Mouse (Mus musculus) embryonic facial prominence, embryonic 10.5 days (tissue): ENCODE data around the gene Golm1. TPM values are rescaled to one million over a fixed set of nuclear protein-coding genes. Genes with fewer than 3 reads are reported as not detected.

ENCODE experiments used
- DNase-seq: peaks from one replicate; pipeline ENCODE4 v3.0.0-alpha.2; 2017; ENCODE audit warnings: low spot score
- H3K27ac ChIP-seq: fragments of 300-500 bp; sonication (generic); replicated peaks from 2 replicates; pipeline ENCODE4 v1.5.1; 2016; ENCODE audit warnings: mild to moderate bottlenecking
- H3K27me3 ChIP-seq: fragments of 300-500 bp; sonication (generic); replicated peaks from 2 replicates; pipeline ENCODE4 v1.6.1; 2016; ENCODE audit warnings: low read depth, mild to moderate bottlenecking; ENCODE audit not compliant: poor library complexity, severe bottlenecking
- H3K36me3 ChIP-seq: fragments of 300-500 bp; sonication (generic); replicated peaks from 2 replicates; pipeline ENCODE4 v1.6.1; 2016; ENCODE audit warnings: mild to moderate bottlenecking, moderate library complexity
- H3K4me1 ChIP-seq: fragments of 300-500 bp; sonication (generic); 2 replicates; pipeline ENCODE4 v1.6.1; 2016
- H3K4me3 ChIP-seq: fragments of 300-500 bp; sonication (generic); 2 replicates; pipeline ENCODE4 v1.5.1; 2016; ENCODE audit warnings: mild to moderate bottlenecking, moderate library complexity
- H3K9me3 ChIP-seq: fragments of 300-500 bp; sonication (generic); 2 replicates; pipeline ENCODE4 v1.6.1; 2016; ENCODE audit warnings: mild to moderate bottlenecking
- WGBS: fragments of 180-500 bp; shearing (Covaris S2); methylation state at CpG from one replicate; pipeline ENCODE4 v1.1.7; 2016; 5-methylcytosine and 5-hydroxymethylcytosine counted together
- polyA plus RNA-seq: library from polyadenylated mRNA; unstranded; fragments of >200 nt; fragmentation: Nextera tagmentation; extraction: Ambion mirVana; gene quantifications from 2 replicates; pipeline ENCODE4 v1.2.1, GENCODE M21; 2016

The Golm1 gene
- polyA plus RNA-seq, 1 experiment from 2014 or later, result 99.3 TPM

DNA sequence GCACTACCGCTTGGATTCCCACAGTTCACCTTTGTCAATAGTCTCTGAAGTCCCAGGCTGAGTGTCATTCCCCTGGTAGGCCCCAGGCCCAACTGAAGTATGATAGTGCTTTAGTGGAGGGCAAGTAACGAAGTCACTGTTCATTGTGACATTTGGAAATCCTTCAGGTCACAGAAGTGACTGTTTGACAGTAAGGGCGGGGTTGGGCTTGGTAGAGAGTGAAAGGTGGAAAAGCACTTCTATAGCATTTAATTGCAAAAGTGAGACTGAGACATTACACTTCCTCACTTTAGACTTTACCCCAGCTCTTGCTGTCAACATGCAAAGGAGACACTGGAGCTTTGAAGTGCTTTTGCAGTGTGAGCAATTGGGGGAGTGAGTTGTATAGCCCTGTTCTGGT lies 18.4 kb upstream of the Golm1 start, which contains the start of gene 4921517D22Rik:
Gene 4921517D22Rik (minus strand): TSS at position 101 of the 400 bp plus-strand sequence.
- no peak within 1 kb of the TSS for H3K27ac ChIP-seq
- DNase-seq, result no peak
- WGBS, result 87% methylated on average over 3 of the region's 3 CpGs
- H3K27me3 ChIP-seq, result no peaks in the 10 kb centered on the region
- no peak within 1 kb of the TSS for H3K4me3 ChIP-seq
- H3K4me1 ChIP-seq, result no peaks in the 10 kb centered on the region
- H3K36me3 ChIP-seq, result no peaks in the 10 kb centered on the region
- H3K9me3 ChIP-seq, result 0 out of 2 replicates have a peak, but pooled peaks cover 4% of the 10 kb centered on the region

GRCm38 (mm10) chr13:59691478-59691877 lies 15.9 kb upstream of the Golm1 start:
- Histone ChIP-seq H3K27me3 (no peaks in the 10 kb centered on the region), H3K27ac (no peak overlapping the region), H3K4me1 (no peaks in the 10 kb centered on the region), H3K9me3 (0 out of 2 replicates have a peak, but pooled peaks cover 4% of the 10 kb centered on the region), H3K36me3 (no peaks in the 10 kb centered on the region), H3K4me3 (no peak overlapping the region)
- DNase-seq, result peak; percentile 21
- 49% methylated on average over 10 of the region's 10 CpGs for WGBS

DNA sequence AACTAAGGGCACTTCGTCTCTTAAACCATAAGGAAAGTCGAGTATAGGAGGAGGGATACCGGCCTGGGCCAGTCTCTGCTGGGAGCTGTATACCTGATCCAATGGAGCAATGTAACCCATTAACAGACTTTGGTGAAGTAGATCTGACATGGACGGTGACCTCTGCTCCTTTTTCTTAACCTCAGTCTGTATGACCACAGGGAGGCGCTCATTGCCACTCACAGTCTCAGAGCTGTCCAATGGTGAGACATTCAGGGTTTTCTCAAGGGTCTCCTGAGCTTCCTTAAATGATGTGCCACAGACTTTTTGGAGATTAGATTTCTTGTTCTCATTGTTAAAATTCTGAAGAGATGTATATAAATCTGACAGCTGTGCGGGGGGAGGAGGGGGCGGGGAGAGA lies 15.0 kb upstream of the Golm1 start:
- Histone ChIP-seq H3K9me3 (0 out of 2 replicates have a peak, but pooled peaks cover 4% of the 10 kb centered on the region), H3K27me3 (no peaks in the 10 kb centered on the region), H3K27ac (no peak overlapping the region), H3K36me3 (no peaks in the 10 kb centered on the region), H3K4me1 (0 out of 2 replicates have a peak, but pooled peaks cover under 1% of the 10 kb centered on the region), H3K4me3 (no peak overlapping the region)
- WGBS, result 83% methylated on average over 7 of the region's 7 CpGs
- DNase-seq, result no peak

- 92% methylated on average over 3 of the region's 3 CpGs for WGBS
- no peak overlapping the region for H3K27ac ChIP-seq
- H3K4me3 ChIP-seq, result no peak overlapping the region
- DNase-seq, result no peak
- H3K27me3 ChIP-seq, result no peaks in the 10 kb centered on the region
- 0 out of 2 replicates have a peak, but pooled peaks cover 4% of the 10 kb centered on the region for H3K9me3 ChIP-seq
- H3K4me1 ChIP-seq, result peaks cover 4% of the 10 kb centered on the region; the same call in 1 of the 2 replicates
- no peaks in the 10 kb centered on the region for H3K36me3 ChIP-seq
Measured at GRCm38 (mm10) chr13:59689843-59690242, 14.2 kb upstream of the Golm1 start.

DNA sequence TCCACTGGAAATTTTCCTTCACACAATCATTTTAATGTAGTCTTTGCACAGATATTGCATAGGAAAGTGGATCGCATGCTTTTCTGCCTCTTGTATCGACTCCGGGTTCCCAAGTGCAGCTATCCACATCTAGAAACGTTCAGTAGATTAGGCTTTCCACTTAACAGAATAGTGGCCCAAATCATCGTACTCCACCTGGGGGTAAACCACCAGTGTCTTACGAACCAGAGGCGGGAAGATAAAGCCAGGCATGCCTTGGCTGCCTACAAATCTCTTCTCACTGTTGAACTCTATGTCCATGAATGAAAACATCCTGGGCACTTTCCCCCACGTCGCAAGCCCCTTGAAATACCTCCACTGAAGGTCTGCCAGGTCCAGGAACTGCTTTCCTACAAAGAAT lies 13.7 kb upstream of the Golm1 start:
- WGBS, result 88% methylated on average over 9 of the region's 9 CpGs
- H3K27me3 ChIP-seq, result no peaks in the 10 kb centered on the region
- no peaks in the 10 kb centered on the region for H3K36me3 ChIP-seq
- H3K9me3 ChIP-seq, result 0 out of 2 replicates have a peak, but pooled peaks cover 4% of the 10 kb centered on the region
- no peak overlapping the region for H3K4me3 ChIP-seq
- DNase-seq, result no peak
- H3K27ac ChIP-seq, result no peak overlapping the region
- H3K4me1 ChIP-seq, result peaks cover 4% of the 10 kb centered on the region; the same call in 1 of the 2 replicates

GRCm38 (mm10) chr13:59688338-59688770 lies 12.7 kb upstream of the Golm1 start:
- Histone ChIP-seq H3K27me3 (no peaks in the 10 kb centered on the region), H3K36me3 (no peaks in the 10 kb centered on the region), H3K27ac (no peak overlapping the region), H3K4me1 (peaks cover 4% of the 10 kb centered on the region; the same call in 1 of the 2 replicates), H3K9me3 (0 out of 2 replicates have a peak, but pooled peaks cover 4% of the 10 kb centered on the region), H3K4me3 (no peak overlapping the region)
- no peak for DNase-seq
- 67% methylated on average over 13 of the region's 13 CpGs for WGBS

- Histone ChIP-seq H3K4me3 (no peak overlapping the region), H3K9me3 (no peaks in the 10 kb centered on the region), H3K27me3 (peaks cover 5% of the 10 kb centered on the region; the same call in 1 of the 2 replicates), H3K4me1 (peaks cover 7% of the 10 kb centered on the region), H3K36me3 (no peaks in the 10 kb centered on the region), H3K27ac (no peak overlapping the region)
- 79% methylated on average over 3 of the region's 3 CpGs for WGBS
- no peak for DNase-seq
Measured at GRCm38 (mm10) chr13:59685236-59685635, 9.6 kb upstream of the Golm1 start.

DNA sequence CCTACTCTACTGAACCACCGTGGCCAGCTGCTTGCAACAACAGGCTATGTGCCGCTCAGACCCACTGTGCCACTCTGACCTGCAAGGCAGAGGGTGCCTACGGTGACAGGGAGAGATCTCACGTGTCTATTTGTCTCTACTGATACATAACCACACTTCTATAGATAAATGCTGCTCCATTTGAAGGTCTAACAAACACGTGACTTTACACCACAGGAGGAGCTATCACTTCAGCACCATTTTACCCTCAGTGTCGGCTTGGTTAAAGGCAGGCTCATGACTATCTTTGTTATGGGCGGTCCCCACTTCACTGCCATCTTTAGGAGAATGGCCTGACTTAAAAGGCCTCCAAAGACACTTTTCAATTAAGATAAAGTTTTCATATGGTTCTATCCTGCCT lies 7.0 kb upstream of the Golm1 start:
- H3K4me3 ChIP-seq, result no peak overlapping the region
- no peaks in the 10 kb centered on the region for H3K36me3 ChIP-seq
- peaks cover 14% of the 10 kb centered on the region for H3K4me1 ChIP-seq
- 31% methylated on average over 7 of the region's 7 CpGs for WGBS
- no peak overlapping the region for H3K27ac ChIP-seq
- H3K27me3 ChIP-seq, result peaks cover 5% of the 10 kb centered on the region; the same call in 1 of the 2 replicates
- H3K9me3 ChIP-seq, result no peaks in the 10 kb centered on the region
- DNase-seq, result no peak

- H3K36me3 ChIP-seq, result no peaks in the 10 kb centered on the region
- 69% methylated on average over 4 of the region's 4 CpGs for WGBS
- DNase-seq, result no peak
- no peak overlapping the region for H3K27ac ChIP-seq
- peaks cover 19% of the 10 kb centered on the region for H3K4me1 ChIP-seq
- H3K9me3 ChIP-seq, result no peaks in the 10 kb centered on the region
- peaks cover 5% of the 10 kb centered on the region; the same call in 1 of the 2 replicates for H3K27me3 ChIP-seq
- no peak overlapping the region for H3K4me3 ChIP-seq
Measured at GRCm38 (mm10) chr13:59679908-59680307, 4.3 kb upstream of the Golm1 start.

GRCm38 (mm10) chr13:59679306-59679705 lies 3.7 kb upstream of the Golm1 start:
- WGBS, result 32% methylated on average over 4 of the region's 4 CpGs
- Histone ChIP-seq H3K27ac (no peak overlapping the region), H3K27me3 (peaks cover 5% of the 10 kb centered on the region; the same call in 1 of the 2 replicates), H3K4me3 (no peak overlapping the region), H3K9me3 (no peaks in the 10 kb centered on the region), H3K4me1 (peaks cover 20% of the 10 kb centered on the region), H3K36me3 (no peaks in the 10 kb centered on the region)
- no peak for DNase-seq

GRCm38 (mm10) chr13:59676316-59677229 lies 962 bp upstream of the Golm1 start:
- Histone ChIP-seq H3K4me3 (peak overlapping the region; percentile 91; the same call in 1 of the 2 replicates), H3K4me1 (peaks cover 37% of the 10 kb centered on the region), H3K36me3 (no peaks in the 10 kb centered on the region; the same call in 1 of the 2 replicates), H3K9me3 (no peaks in the 10 kb centered on the region), H3K27me3 (no peaks in the 10 kb centered on the region), H3K27ac (no peak overlapping the region)
- no peak for DNase-seq
- WGBS, result 76% methylated on average over 12 of the region's 12 CpGs

GRCm38 (mm10) chr13:59674761-59675150 lies 855 bp downstream of the Golm1 start:
- Histone ChIP-seq H3K9me3 (no peaks in the 10 kb centered on the region), H3K27ac (peak overlapping the region; percentile 97), H3K27me3 (no peaks in the 10 kb centered on the region), H3K4me1 (peaks cover 37% of the 10 kb centered on the region), H3K4me3 (peak overlapping the region; percentile 91), H3K36me3 (peaks cover 7% of the 10 kb centered on the region)
- DNase-seq, result peak; percentile 63
- WGBS, result under 1% methylated on average over 13 of the region's 13 CpGs
